Mouse (Mus musculus): Measurements from ENCODE around the gene Slirp. TPM values are rescaled to one million over a fixed set of nuclear protein-coding genes. Genes with fewer than 3 reads are reported as not detected.

Slirp gene
- 100 to 1,000 TPM; 161 to 175 TPM for total RNA-seq (2021)

DNA sequence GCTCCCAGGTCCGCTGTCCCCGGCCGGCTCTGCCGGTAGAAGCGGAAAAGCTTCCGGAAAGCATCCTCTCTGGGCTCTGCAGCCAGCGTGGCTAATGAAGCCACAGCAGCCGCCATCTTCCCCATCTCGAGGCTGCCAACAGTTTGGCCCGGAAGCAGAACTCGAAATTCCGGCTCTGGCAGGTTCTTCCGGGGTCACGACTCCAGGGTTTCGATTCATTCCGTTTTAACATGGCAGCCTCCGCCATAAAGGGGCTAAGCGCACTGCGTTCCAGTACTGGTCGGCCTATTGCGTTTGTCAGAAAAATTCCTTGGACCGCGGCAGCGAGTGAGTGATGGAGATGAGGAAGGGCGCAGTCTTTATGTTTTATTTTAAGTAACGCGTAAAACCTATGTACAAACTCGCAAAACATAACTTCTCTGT, at the start of gene Slirp, which contains the start of gene Alkbh1:
Gene Slirp, plus strand, starts transcription at position 197 of the 423 bp plus-strand sequence.
Gene Alkbh1, minus strand, starts transcription at position 318 of the 423 bp plus-strand sequence.
- DNase-seq: peak; percentile 89 to 90
- intact Hi-C loops (cut with DNase I): no loop called here

DNA sequence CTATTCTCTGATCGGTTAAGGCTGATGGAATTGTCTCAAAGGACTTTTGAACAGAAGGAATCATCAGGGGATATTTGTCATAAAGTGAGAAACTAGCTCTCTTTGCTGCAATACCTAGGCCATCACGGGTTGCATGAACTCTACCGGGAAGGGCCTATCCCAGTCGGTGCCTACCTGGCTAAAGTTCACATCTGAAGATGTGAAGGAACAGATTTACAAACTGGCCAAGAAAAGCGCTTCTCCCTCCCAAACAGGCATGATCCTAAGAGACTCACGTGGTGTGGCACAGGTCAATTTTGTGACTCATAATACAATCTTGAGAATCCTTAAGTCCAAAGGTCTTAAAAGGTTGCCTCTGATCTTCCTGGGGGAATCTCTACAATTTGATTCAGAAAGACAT, 49.4 kb upstream of the Slirp start:
- DNase-seq: no peak
- intact Hi-C loops (cut with DNase I): no loop called here

DNA sequence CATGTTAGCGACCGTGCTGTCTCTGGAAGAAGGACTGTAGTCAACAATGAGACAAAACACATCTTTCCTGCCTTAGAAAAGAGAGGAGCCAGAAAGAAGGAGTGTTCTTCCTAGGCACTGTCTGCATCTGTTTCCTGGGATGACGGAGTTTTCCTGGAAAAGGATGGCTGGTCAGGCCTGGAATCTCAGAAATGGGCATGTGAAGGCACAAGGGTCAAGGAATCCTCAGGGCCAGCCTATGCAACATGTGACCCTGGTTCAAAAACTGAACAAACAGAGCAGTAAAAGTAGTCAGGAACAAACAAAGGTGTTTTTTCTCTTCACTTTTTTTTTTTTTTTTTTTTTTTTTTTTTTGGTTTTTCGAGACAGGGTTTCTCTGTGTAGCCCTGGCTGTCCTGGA, 46.6 kb upstream of the Slirp start:
- DNase-seq: no peak
- intact Hi-C loops (cut with DNase I): no loop called here

DNA sequence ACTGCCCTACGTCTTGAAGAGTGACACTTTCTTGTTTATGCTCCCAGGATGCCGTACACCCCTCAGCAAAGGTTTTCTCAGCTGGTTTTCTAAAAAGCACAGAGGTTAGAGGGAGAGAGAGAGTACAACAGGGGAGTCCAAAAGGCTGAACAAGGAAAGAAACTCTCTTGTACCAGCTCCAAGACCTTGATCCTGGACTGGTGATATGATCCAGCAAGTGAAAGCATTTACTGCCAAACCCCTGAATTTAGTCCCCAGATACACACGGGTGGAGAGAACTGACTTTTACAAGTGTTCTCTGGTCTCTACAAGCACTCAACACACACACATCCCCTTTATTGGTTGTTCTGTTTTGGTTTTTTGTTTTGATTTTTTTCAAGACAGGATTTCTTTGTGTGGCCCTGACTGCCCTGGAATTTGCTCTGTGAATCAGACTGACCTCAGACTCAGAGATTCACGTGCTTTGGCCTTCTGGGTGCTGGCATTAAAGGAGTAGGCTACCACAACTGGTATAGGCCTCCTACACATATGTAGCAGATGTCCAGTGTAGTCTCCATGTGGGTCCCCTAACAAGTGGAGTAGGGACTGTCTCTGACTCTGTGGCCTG, 45.8 kb upstream of the Slirp start:
- intact Hi-C loops (cut with DNase I): no loop called here

DNA sequence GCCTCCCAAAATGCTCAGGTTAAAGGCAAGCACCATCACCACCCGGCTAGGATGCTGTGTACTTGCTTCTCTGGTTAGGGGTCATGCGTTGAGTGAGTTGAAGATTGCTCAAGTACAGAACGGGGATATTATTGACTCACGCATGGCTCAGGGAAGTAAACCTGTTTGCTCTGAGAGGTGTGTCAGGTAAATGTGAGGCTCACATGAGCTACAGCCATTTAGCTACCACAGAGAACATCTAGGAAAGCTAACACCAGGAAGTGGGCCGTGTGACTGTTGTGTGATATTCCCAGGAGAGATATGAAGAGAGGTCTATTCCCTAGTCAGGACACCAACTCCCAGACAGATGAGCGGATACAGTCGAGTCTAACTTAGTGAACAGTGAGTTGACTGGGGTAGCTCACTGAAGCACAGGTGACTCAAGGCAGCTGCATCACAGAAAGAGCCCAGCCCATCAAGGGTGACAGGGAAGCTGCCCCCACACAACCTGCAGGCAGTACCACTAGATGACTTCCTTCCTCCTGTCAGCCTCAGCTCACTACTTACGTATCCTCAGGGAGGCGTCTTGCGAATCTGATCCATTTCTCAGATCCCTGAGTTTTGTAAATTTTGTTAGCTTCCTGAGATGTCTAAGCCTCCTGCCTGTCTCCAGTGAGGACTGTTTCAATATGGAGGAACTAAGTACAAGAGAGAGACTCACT, 44.4 kb upstream of the Slirp start:
- DNase-seq: no peak
- intact Hi-C loops (cut with DNase I): no loop called here

More for the DNA sequence above, 45.8 kb upstream of the Slirp start:
- DNase-seq: no peak

DNA sequence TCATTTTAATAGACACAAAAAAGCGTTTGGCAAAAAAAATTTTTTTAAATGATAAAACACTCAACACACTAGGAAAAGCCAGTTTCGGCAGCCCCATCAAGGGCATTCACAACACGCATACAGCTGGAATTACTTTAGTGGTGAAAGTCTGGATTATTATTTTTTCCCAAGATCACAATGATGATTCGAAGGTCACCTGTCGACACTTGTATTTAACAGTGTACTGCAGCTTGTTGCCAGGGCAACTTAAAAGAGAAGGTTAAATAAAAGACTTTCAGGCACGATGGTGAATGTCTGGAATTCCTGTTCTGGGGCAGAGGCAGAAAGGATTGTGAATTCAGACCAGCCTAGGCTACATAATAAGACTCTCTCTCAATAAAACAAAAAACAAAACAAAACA, 41.8 kb upstream of the Slirp start:
- intact Hi-C loops (cut with DNase I): no loop called here
- DNase-seq: no peak

DNA sequence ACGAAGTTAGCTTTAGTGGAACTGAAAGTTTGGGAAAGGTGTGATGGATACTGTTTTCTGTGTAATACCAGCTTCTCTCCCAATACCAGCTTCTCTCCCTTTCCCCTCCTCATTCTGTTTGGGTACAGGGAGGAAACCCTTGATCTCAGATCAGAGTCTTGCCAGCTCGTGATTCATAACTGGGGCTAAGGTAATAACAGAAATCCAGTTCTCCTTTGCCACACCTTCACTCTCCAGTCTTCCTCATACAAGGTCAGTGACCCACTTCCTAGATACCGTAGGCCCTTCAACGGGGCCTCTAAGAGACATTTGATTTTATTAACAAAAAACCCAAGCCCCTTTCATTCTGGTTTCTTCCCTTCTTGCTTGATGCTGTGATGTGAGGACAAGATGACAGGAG, 38.5 kb upstream of the Slirp start:
- DNase-seq: no peak
- intact Hi-C loops (cut with DNase I): no loop called here

DNA sequence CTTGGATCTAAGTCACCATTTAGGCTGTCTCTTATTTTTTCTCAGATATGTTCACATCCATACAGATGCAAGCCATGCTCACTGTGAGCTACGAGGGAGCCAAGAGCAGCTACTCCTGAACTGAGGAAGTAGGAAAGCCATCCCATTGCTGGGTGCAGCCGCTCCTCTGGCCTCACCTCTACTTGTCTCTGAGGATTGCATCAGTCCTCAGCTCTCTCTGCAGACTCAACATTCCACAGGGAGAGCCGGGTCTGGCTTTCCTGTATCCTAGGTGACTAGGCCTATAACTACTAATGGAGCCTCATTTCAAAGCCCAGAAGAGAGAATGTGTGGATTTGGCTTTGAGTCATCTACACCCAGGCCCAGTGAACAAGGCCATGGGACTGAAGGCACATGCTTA, 38.0 kb upstream of the Slirp start:
- intact Hi-C loops (cut with DNase I): loop anchor here (2.0 kb wide), 1 partner anchor 13 kb away; no protein-coding TSS in a partner anchor
- DNase-seq: no peak

DNA sequence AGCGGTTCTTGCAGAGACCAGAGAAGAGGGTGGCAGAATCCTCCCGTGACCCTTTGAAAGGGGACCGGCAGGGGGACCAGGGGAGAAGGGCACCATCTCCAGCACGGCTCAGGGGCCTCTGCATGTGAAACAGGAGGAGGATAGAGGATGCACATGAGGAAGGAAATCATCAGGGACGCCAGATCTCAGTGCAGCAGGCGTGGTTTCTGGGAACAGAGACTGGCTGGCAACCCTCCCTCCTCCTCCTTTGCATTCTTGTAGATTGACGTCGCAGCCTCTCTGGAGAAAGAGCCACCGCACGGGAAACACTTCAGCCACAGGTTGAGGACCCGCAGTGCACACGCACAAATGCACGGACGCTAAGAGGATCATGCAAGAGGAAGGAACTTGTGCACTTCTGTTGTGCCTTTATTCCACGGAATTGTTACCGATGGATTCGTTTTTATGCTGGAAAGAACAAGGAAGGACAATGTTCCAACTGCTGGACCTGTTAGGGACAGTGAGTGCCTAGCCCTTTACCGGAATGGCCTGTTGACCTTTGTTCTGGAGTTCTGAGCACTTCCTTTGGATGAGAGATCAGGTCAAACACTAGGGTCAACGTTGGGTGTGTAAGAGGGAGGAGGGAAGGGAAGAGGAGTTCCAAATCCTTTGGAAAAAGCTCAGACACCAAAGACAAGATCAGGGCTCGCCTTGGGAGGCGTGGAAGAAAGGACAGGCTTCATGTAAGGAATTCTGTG, 35.7 kb upstream of the Slirp start:
- intact Hi-C loops (cut with DNase I): loop anchor here (2.0 kb wide), 1 partner anchor 15 kb away; no protein-coding TSS in a partner anchor
- peak; percentile 57 to 65 for DNase-seq

DNA sequence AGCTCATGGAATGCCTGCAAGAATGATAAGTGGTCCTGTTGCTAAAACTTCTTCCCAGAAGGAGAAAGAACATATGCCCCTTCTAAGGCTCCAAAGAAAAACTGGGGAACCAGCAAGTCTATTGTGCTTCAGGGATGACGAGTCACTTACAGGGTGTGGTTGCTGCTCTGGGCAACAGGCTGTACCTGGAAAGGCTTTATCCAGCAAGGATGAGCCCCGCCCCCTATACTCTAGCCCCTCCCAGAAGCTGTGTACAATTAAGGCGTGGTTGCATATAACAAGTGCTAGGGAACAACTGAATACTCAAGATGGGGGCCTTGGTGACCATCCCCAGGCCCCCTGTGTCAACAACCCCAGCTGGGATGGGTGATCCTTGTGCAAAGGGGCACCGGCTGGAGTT, 34.6 kb upstream of the Slirp start:
- DNase-seq: no peak
- intact Hi-C loops (cut with DNase I): no loop called here

DNA sequence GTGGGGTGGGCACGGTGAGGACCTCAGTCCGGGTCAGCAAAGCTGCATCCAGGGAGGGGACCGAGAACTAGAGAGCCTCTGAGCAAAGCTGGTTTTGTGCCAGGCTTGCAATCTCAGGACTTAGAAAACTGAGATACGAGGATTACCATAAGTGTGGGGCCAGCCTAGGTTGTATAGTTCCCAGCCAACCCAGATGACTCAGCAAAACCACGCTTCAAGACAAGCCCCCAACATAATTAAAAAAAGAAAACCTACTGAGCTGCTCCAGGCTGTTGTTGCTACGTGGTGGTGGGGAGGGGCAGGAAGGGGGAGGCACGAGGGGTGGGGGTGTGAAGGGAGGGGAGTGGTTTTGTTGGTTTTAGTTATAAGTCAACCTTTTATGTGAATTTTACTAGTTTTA, 32.7 kb upstream of the Slirp start:
- intact Hi-C loops (cut with DNase I): loop anchor here (5.0 kb wide), 1 partner anchor 59 kb away; no protein-coding TSS in a partner anchor
- no peak for DNase-seq

DNA sequence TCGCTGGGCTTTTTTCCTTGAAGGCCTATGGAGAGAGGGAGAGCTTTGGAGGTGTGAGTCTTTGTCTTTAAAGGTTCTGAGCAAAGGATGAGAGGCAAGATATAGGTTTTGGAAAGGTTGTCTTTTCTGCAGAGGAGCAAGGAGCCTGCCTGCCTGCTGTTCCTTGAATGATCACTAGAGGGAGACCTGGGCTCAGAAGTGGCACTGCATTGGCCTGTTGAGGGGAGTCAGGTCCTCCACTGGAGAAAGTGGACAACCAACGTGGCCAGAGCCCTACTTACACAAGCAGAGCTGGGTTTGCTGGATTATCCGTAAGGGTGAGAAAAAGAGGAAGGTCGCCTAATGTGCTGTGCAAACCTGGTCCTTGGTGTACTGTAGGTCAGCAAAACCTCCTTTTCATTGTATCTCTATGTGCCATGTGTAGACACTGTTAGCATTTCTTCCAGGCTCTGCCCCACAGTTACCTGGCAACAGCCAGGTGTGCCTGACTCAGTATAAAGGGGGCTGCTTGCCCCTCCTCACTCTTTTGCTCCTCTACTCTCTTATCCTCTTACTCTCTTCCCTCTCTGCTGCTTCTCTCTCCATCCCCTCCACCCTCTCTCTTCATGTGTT, 30.4 kb upstream of the Slirp start:
- intact Hi-C loops (cut with DNase I): loop anchor here (5.0 kb wide), 1 partner anchor 61 kb away; no protein-coding TSS in a partner anchor
- peak; percentile 74 to 82 for DNase-seq

DNA sequence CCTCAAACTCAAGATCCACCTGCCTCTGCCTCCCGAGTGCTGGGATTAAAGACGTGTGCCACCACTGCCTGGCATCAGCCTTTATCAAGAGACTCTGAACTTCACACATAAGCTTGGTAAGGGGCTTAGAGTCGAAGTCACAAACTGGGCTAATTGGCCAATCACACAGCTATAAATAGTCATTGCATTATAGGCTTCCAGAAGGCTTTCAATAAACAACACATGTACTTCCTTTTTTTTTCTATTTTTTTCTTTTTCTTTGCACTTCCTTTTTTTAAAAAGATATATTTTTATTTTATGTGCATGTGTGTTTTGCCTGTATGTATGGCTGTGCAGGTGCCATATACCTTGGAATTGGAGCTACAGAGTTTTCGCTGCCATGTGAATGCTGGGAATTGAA, 28.3 kb upstream of the Slirp start:
- no peak for DNase-seq

DNA sequence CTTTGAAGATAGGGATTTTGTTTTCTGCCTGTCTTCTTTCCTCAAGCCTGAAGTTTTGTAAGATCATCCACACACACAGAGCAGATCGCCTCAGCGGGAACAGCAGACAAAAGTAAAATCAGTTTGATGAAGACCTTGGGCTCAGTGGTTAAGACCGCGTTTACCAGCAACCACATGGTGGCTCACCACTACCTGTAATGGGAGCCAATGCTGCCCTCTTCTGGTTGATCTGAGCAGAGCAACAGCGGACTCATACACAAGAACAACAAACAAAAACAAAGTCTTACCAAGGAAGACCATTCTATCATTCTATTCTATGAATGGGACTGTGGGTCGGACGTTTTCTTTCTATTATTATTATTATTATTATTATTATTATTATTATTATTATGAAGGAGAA, 27.0 kb upstream of the Slirp start:
- intact Hi-C loops (cut with DNase I): loop anchor here (5.0 kb wide), 1 partner anchor 149 kb away; the partner anchor contains the start of genes Ahsa1 and Vipas39

More for the DNA sequence above, 28.3 kb upstream of the Slirp start:
- intact Hi-C loops (cut with DNase I): loop anchor here (5.0 kb wide), 1 partner anchor 148 kb away; the partner anchor contains the start of genes Ahsa1 and Vipas39

DNA sequence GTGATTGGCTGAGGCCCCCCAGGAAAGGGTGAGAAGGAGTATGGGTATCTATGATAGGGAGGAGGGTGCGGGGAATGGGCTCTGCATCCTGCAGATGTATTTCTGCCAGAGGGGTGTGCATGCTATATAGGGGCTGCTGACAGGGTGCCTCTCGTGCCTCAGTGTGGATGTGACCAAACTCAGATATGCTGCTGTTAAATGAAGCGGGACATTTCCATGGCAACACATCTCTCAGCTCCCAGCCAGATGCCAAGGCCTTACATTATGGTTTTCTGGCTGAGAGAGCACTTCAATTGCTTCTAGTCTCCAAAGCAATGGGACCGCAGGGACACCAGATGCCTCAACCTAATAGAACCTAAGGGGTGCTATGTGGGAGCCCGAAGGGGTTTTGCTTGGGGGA, 24.8 kb upstream of the Slirp start:
- no peak for DNase-seq
- intact Hi-C loops (cut with DNase I): loop anchor here (5.0 kb wide), 1 partner anchor 152 kb away; the partner anchor contains the start of genes Ahsa1 and Vipas39

More for the DNA sequence above, 27.0 kb upstream of the Slirp start:
- peak; percentile 66 to 72 for DNase-seq

DNA sequence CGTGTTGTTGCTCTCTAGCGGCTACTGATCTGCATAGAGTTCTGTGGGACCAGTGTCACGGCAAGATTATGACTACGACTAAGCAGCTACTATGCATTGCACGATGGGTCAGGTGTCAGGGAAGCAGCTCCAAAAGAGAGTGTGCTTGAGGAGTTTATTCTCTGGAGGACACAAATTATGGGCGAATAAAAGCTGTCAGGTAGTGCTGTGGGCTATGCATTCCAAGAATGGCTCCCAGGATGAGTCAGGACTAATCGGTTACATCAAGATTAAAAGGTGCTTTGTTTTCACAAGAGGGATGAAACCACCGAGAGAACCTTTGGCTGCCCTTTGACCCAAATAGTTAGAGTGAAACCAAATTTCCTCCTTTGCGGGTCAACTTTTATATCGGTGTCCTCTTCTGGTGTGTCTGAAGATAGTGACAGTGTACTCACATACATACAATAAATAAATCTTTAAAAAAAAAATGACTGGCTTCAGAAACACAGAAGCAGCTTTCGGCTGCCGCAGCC, 23.7 kb upstream of the Slirp start:
- DNase-seq: no peak
- intact Hi-C loops (cut with DNase I): loop anchor here (5.0 kb wide), 1 partner anchor 153 kb away; the partner anchor contains the start of genes Ahsa1 and Vipas39

DNA sequence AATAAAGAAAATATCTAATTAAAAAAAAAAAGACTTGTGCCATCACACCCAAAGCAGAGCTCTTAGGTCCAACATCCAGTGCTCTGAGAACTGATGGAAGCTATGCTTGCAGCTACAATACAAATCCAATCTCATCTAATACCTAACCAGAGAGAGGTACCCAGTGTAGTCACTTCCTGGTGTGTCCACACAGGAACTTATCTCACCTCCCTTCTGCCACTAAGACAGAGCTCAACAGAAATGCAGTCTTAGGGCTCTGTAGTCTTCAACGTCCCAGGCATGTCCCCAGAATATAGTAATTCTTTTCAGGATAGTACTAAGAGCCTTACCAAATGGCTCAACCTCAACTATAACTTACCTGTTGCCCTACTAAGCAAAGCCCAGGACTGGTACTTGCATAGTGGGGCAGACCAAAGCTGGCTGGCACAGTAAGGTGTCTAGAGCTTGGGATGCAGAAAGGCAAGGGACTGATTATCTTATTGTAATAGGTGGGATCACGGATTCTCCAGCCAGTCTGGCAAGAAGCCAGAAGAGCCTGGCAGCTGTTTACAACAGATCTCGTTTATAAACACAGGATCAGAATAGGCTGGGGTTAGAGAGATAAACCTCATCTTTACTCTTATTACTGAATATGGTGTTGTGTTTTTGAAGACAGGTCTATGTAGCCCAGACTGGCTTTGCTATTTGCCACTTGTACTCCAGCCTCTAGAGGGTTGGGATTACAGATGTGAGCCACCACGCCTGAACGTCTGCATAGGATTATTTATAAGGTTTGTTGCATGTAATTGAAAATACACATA, 21.8 kb upstream of the Slirp start:
- DNase-seq: no peak
- intact Hi-C loops (cut with DNase I): no loop called here

DNA sequence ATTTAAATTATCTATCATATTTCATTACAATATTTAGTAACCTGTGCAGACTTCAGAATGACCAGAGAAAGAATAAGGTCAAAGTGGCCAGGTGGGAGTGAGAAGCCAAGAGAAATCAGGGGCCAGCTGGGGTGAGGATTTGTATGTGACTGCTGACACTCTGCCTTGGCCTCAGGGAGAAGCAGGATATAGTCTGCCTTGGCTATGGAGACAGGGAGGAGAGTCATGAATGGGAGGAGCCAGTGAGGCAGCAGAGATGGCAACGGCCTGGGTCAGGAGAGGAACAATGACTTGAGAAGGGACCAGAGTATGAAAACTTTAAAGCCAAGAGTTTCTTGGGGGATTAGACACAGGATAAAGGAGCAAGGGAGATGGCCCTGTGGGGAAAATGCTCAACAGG, 20.0 kb upstream of the Slirp start:
- intact Hi-C loops (cut with DNase I): no loop called here
- no peak for DNase-seq

DNA sequence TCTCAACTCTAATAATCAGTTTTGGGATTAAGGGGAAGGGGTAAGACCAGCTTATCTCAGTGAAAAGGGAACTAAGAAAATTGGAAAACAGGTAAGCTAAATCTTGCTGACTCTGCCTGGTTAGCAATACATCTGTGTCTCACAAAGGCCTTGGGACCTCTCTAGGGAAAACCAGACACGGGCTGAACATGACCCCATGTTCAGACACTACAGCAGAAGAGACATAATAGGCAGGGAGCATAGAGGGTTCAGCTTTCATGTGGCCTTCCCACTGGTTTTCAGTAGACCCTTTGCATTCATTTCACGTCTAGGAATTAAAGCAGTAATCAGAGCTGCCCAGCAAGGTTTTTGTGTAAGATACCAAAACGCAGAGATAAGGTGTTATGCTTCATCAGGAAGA, 19.2 kb upstream of the Slirp start:
- no peak for DNase-seq
- intact Hi-C loops (cut with DNase I): no loop called here

Measured in heart, postnatal 36 days (tissue).